Mouse (Mus musculus): ENCODE results near the gene Dync1i2. TPM values are rescaled to one million over a fixed set of nuclear protein-coding genes. Genes with fewer than 3 reads are reported as not detected.

The Dync1i2 gene
- total RNA-seq, 1 experiment from 2014 or later = 141 TPM

DNA sequence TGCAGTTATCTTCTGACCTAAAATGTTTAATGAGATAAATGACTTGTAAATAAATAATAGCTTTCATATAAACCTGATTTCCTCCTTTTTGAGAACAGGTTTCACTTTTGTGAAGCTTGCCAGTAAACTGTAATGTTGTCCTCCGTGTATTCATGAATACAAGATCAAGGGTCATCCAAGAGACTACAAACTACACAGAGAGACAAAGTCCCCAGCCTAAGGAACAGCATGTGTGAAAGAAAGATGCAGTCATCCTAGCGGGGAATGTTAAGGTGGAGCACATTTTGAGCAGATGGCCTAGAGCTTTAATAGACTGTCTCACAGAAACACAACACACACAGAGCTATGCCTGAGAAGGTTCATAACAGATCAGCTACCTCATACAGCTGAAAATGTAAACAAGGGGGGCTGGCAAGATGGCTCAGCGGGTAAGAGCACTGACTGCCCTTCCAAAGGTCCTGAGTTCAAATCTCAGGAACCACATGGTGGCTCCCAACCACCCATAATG lies 90.7 kb downstream of the Dync1i2 start:
- ATAC-seq (replicated peaks; ENCODE audit: insufficient number of reproducible peaks, low FRiP score, low TSS enrichment, poor library complexity, severe bottlenecking) = no peak

DNA sequence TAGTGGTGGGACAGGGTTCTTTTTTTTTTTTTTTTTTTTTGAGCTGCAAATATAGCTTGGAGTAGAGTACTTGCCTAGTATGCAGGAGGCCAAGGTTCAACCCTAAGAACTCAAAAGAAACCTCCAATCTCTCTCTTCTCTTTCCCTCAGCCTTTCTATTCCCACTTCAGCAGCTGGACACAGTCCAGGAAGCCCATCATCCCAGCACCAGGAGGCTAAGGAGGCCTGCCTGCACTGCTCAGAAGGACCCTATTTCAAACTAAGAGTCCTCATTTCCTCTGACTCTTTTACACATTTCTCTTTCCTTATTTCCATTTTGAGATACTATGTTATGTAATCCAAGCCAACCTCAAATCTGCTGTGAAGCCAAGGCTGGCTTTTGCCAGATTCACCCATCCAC lies 91.7 kb downstream of the Dync1i2 start:
- no peak for ATAC-seq (replicated peaks; ENCODE audit: insufficient number of reproducible peaks, low FRiP score, low TSS enrichment, poor library complexity, severe bottlenecking)

DNA sequence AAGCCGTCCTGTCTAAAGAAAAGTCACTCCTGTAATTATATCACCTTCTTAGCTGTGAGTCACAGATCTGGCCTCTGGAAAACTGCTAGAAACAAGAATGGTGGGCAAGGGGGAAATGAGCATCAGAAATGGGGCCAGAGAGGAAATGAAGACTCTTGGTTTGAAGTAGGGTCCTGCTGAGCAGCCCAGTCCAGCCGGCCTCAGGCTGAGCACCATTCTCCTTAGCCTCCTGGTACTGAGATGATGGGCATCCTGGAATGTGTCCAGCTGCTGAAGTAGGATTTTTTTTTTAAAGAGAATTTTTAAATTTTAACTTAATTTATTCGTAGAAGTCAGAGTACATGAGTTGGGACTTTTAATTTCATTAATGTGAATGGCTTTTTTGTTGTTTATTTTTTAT lies 93.3 kb downstream of the Dync1i2 start:
- ATAC-seq (replicated peaks; ENCODE audit: insufficient number of reproducible peaks, low FRiP score, low TSS enrichment, poor library complexity, severe bottlenecking) = no peak

DNA sequence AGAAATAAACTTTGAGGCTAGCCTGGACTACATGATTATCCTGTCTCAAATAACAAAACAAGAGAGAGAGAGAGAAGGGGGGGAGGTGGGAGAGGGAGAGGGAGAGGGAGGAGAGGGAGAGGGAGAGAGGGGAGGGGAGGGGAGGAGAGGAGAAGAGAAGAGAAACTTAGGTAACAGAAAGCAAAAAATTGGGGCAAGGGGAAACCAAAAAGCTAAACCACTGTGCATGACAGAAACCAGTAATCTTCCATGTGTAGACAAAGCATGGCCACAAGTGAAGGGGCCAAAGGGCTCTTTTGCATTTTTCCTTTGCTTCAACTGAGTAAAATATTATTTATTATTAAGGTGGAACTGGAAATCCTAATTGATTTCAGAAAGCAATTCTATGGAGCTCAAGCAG lies 94.9 kb downstream of the Dync1i2 start:
- ATAC-seq (replicated peaks; ENCODE audit: insufficient number of reproducible peaks, low FRiP score, low TSS enrichment, poor library complexity, severe bottlenecking) = no peak

DNA sequence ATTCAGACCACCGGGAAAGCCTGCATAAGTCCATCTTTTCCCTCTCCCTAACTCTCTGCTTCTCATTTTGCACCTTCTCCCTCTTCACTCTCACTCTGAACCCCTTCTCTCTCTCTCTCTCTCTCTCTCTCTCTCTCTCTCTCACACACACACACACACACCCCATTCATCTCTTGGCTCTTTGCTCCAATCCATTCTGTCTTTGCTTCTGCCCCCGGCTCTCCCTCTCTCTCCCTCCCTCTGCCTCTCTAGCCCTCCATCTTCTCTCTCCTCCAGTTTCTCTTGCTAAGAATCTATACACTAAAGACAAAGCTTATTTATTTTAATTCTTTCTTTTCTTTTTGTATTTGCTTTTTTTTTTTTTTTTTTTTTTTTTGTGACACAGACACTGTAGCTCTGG lies 98.2 kb downstream of the Dync1i2 start:
- ATAC-seq (replicated peaks; ENCODE audit: insufficient number of reproducible peaks, low FRiP score, low TSS enrichment, poor library complexity, severe bottlenecking) = no peak

DNA sequence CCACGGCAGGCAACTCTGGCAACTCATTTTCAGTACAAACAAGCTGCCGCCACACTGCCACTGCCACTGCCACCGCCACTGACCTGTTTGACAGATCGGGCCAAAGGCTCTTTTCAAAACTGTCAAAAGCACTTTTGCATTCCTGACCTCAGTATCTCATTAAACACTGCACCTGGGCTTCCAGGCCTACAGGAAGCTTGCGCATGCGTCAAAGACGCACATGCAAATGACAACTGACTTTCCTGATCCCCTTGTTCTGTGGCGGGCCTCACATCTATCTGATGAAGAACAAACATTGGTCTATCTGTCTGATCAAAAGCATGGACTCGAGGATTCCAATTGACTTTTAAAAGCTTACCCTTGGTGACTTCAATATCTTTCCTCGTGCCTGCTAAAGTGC lies 100.6 kb downstream of the Dync1i2 start:
- no peak for ATAC-seq (replicated peaks; ENCODE audit: insufficient number of reproducible peaks, low FRiP score, low TSS enrichment, poor library complexity, severe bottlenecking)

Other genes with a start within 250 kb of the Dync1i2 start
- 10.7 to 18.0 TPM (median 13.4 TPM) in 3 replicates for gene Dcaf17, start 156.4 kb upstream of the Dync1i2 start, total RNA-seq (2017)
- gene Mettl8, start 156.1 kb upstream of the Dync1i2 start, total RNA-seq (2017) = 7.7 to 24.9 TPM (median 8.8 TPM) in 3 replicates
- gene Cybrd1, start 93.8 kb upstream of the Dync1i2 start, total RNA-seq (2017) = 0.19 TPM in 1 of 3 replicates, not detected in the others
- gene Slc25a12, start 156.0 kb downstream of the Dync1i2 start, total RNA-seq (2017) = 29.7 to 68.1 TPM (median 37.1 TPM) in 3 replicates
- gene Hat1, start 177.3 kb downstream of the Dync1i2 start, total RNA-seq (2017) = 67.0 to 78.5 TPM (median 73.6 TPM) in 3 replicates
- gene Metap1d, start 241.6 kb downstream of the Dync1i2 start, total RNA-seq (2017) = 5.3 to 12.0 TPM (median 5.9 TPM) in 3 replicates

Data from monocyte, adult 5-6 weeks (primary cell).